Mouse (Mus musculus) kidney, embryonic 16.5 days (tissue): ENCODE measurements around the gene Lclat1. TPM values are rescaled to one million over a fixed set of nuclear protein-coding genes. Genes with fewer than 3 reads are reported as not detected.

Source experiments
- ATAC-seq: fragments of 200-750 bp; cut with Nextera tagmentation; 2 replicates; pipeline ENCODE4 v1.8.0; 2017; ENCODE audit warnings: moderate TSS enrichment; ENCODE audit not compliant: low FRiP score, low TSS enrichment
- H3K27ac ChIP-seq: fragments of 300-500 bp; sonication (generic); 2 replicates; pipeline ENCODE4 v1.5.1; 2014; ENCODE audit warnings: low read length
- H3K27me3 ChIP-seq: fragments of 300-500 bp; sonication (generic); 2 replicates; pipeline ENCODE4 v1.6.1; 2014; ENCODE audit warnings: low read length, control low read depth, mixed read lengths; ENCODE audit not compliant: insufficient read depth
- H3K36me3 ChIP-seq: fragments of 300-500 bp; sonication (generic); 2 replicates; pipeline ENCODE4 v1.6.1; 2014; ENCODE audit warnings: low read length, control low read depth, mixed read lengths; ENCODE audit not compliant: insufficient read depth
- H3K4me1 ChIP-seq: fragments of 300-500 bp; sonication (generic); 2 replicates; pipeline ENCODE4 v1.6.1; 2014; ENCODE audit warnings: low read length, control low read depth, mixed read lengths; ENCODE audit not compliant: insufficient read depth
- H3K4me2 ChIP-seq: fragments of 300-500 bp; sonication (generic); replicated peaks from 2 replicates; pipeline ENCODE4 v1.6.1; 2014; ENCODE audit warnings: low read depth, low read length
- H3K4me3 ChIP-seq: fragments of 300-500 bp; sonication (generic); 2 replicates; pipeline ENCODE4 v1.5.1; 2014; ENCODE audit warnings: mild to moderate bottlenecking, low read length
- H3K9ac ChIP-seq: fragments of 300-500 bp; sonication (generic); replicated peaks from 2 replicates; pipeline ENCODE4 v1.6.1; 2014; ENCODE audit warnings: low read length
- H3K9me3 ChIP-seq: fragments of 300-500 bp; sonication (generic); 2 replicates; pipeline ENCODE4 v1.6.1; 2016; ENCODE audit warnings: low read length, control low read depth
- WGBS: fragments of 180-500 bp; shearing (Covaris S2); extraction: QIAGEN DNeasy Blood & Tissue Kit; methylation state at CpG from one replicate; pipeline ENCODE4 v1.1.7; 2014; 5-methylcytosine and 5-hydroxymethylcytosine counted together
- polyA plus RNA-seq: library from polyadenylated mRNA; unstranded; fragments of >200 nt; fragmentation: Nextera tagmentation; extraction: Ambion mirVana; gene quantifications from 2 replicates; pipeline ENCODE4 v1.2.1, GENCODE M21; 2015

Gene Lclat1
- 16.9 and 20.0 TPM in 2 replicates for polyA plus RNA-seq

- Histone ChIP-seq H3K9me3 (no peaks in the 10 kb centered on the region), H3K4me2 (peak within 1 kb of the TSS; percentile 90), H3K27ac (peak within 1 kb of the TSS; percentile 89), H3K4me3 (peak within 1 kb of the TSS; percentile 92), H3K9ac (peak within 1 kb of the TSS; percentile 92), H3K4me1 (peaks cover 23% of the 10 kb centered on the region), H3K36me3 (no peaks in the 10 kb centered on the region), H3K27me3 (no peaks in the 10 kb centered on the region)
- WGBS = 4% methylated on average over 51 of the region's 51 CpGs
- peak; percentile 100 for ATAC-seq
These were observed at the start of gene Lclat1 for GRCm38 (mm10) chr17:73107158-73108157. TSS of gene Lclat1 (plus strand) at chr17:73107985.

GRCm38 (mm10) chr17:73058319-73058718 is 49.5 kb upstream of the Lclat1 start:
- no peak overlapping the region for H3K9ac ChIP-seq
- H3K9me3 ChIP-seq = no peaks in the 10 kb centered on the region
- H3K27me3 ChIP-seq = no peaks in the 10 kb centered on the region
- no peak overlapping the region for H3K27ac ChIP-seq
- peaks cover 23% of the 10 kb centered on the region for H3K4me1 ChIP-seq
- no peak overlapping the region for H3K4me3 ChIP-seq
- WGBS = 68% methylated on average over 5 of the region's 5 CpGs
- no peak for ATAC-seq
- H3K4me2 ChIP-seq = no peak overlapping the region
- no peaks in the 10 kb centered on the region for H3K36me3 ChIP-seq

DNA sequence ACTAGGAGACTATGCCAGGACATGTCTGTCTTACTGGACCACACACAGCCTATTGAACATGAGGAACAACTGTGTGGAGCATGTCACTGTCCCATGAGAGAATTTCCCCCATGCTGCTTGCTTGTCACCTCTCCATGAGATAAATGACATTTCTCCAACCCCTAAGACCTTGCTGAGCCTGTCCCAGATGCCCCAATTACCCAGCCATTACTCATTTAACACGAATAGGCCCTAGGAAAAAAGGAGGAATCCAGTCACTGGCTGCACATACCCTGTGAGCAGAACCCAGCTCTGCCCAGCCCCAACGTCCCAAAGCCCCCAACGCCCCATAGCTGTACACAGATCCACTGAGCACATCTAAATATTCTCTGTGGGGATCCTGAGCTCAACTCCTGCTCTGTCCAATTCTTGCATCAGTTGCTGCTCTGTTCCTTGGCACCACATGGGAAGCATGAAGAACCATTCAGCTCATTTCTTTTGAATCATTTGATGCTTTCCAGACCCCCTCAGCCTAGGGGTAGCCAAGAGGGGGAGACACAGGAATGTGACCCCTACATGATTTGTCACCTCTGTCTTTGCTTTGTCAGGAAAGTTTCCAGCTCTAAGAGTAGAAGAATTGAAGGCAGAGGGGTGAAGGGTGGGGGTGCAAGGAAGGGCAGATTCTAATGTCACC is 47.4 kb upstream of the Lclat1 start:
- 27% methylated on average over 3 of the region's 3 CpGs for whole genome bisulfite sequencing

GRCm38 (mm10) chr17:73060897-73061252 is 46.9 kb upstream of the Lclat1 start:
- Histone ChIP-seq H3K4me2 (no peak overlapping the region), H3K9me3 (no peaks in the 10 kb centered on the region), H3K27me3 (no peaks in the 10 kb centered on the region), H3K4me3 (no peak overlapping the region), H3K4me1 (peaks cover 12% of the 10 kb centered on the region), H3K9ac (no peak overlapping the region), H3K36me3 (no peaks in the 10 kb centered on the region), H3K27ac (peak overlapping the region; percentile 86)
- ATAC-seq = no peak; the same call in 1 of the 2 replicates
- 48% methylated on average over 8 of the region's 8 CpGs for WGBS

More for the DNA sequence above, 47.4 kb upstream of the Lclat1 start:
- ATAC-seq = peak; percentile 86
- no peak overlapping the region for H3K4me3 ChIP-seq
- no peaks in the 10 kb centered on the region for H3K9me3 ChIP-seq
- H3K36me3 ChIP-seq = no peaks in the 10 kb centered on the region
- H3K4me2 ChIP-seq = no peak overlapping the region
- no peak overlapping the region for H3K9ac ChIP-seq
- H3K27ac ChIP-seq = peak overlapping the region; percentile 86
- no peaks in the 10 kb centered on the region for H3K27me3 ChIP-seq
- peaks cover 12% of the 10 kb centered on the region for H3K4me1 ChIP-seq

DNA sequence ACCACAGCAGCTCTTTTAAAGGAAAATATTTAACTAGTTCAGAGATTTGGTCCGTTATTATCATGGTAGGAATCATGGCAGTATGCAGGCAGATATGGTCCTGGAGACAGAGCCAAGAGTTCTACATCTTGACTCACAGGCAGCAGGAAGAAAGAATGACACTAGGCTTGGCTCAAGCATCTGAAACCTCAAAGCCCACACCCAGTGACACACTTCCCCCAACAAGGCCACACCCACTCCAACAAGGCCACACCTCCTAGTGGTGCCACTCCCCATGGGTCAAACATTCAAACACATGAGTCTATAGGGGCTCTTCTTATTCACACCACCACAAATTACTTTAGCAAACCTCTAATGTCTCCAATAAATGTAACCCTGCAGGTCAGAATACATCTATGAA is 45.1 kb upstream of the Lclat1 start:
- no peaks in the 10 kb centered on the region for H3K9me3 ChIP-seq
- no peak overlapping the region for H3K27ac ChIP-seq
- peaks cover 29% of the 10 kb centered on the region for H3K4me1 ChIP-seq
- no peaks in the 10 kb centered on the region for H3K27me3 ChIP-seq
- H3K36me3 ChIP-seq = no peaks in the 10 kb centered on the region
- H3K9ac ChIP-seq = no peak overlapping the region
- no peak overlapping the region for H3K4me3 ChIP-seq
- ATAC-seq = no peak
- H3K4me2 ChIP-seq = no peak overlapping the region
- WGBS = 85% methylated on average over 1 of the region's 1 CpGs

DNA sequence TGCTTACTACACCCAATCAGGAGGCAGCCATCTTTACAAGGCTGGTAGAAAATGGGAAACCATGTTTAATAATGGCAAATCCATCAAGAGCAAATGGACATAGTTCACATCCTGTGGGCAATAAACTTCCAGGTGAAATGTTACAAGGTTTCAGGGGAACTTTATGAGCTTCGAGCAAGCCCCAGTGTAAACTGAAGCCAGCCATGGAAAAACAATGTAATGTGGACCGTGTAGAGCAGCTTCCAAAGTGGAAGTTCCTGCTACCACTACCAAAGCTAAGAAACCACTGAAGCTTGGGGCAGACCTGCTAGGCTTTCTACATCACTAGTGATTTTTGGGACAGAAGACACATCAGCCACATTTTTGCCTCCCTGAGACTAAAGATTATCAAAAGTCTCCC is 44.5 kb upstream of the Lclat1 start:
- Histone ChIP-seq H3K4me1 (peaks cover 34% of the 10 kb centered on the region), H3K36me3 (no peaks in the 10 kb centered on the region), H3K4me2 (no peak overlapping the region), H3K4me3 (no peak overlapping the region), H3K27me3 (no peaks in the 10 kb centered on the region), H3K9ac (no peak overlapping the region), H3K9me3 (no peaks in the 10 kb centered on the region), H3K27ac (no peak overlapping the region)
- no peak for ATAC-seq
- WGBS = 33% methylated on average over 2 of the region's 2 CpGs

DNA sequence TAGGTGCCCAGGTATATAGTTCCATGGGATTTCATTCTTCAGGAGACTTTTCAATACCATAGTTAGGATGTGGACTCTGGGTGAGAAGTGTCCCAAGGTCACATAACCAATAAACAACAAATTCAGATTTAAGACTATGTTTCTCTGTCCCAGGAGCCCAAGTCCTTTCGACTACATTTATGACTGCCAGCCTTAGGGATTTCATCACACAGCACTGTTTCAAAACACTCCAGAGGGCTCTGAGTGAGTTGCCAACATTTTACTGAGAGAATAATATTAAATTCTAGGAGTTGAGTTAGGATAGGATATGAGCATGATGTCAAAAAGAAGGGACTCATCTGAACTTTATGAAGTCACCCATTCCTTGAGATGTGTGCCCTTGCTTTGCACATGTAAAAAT is 44.0 kb upstream of the Lclat1 start:
- no peaks in the 10 kb centered on the region for H3K9me3 ChIP-seq
- H3K36me3 ChIP-seq = no peaks in the 10 kb centered on the region
- H3K4me1 ChIP-seq = peaks cover 38% of the 10 kb centered on the region
- 70% methylated on average over 1 of the region's 1 CpGs for WGBS
- H3K27ac ChIP-seq = no peak overlapping the region
- no peak for ATAC-seq
- no peaks in the 10 kb centered on the region for H3K27me3 ChIP-seq
- H3K9ac ChIP-seq = no peak overlapping the region
- no peak overlapping the region for H3K4me3 ChIP-seq
- no peak overlapping the region for H3K4me2 ChIP-seq

GRCm38 (mm10) chr17:73066387-73067169 is 41.2 kb upstream of the Lclat1 start:
- Histone ChIP-seq H3K9me3 (no peaks in the 10 kb centered on the region), H3K4me3 (no peak overlapping the region), H3K4me1 (peaks cover 43% of the 10 kb centered on the region), H3K4me2 (no peak overlapping the region), H3K9ac (no peak overlapping the region), H3K27me3 (no peaks in the 10 kb centered on the region), H3K36me3 (no peaks in the 10 kb centered on the region), H3K27ac (peak overlapping the region; percentile 75; the same call in 1 of the 2 replicates)
- WGBS = 69% methylated on average over 9 of the region's 9 CpGs
- no peak for ATAC-seq

GRCm38 (mm10) chr17:73067423-73067822 is 40.4 kb upstream of the Lclat1 start:
- Histone ChIP-seq H3K9ac (no peak overlapping the region), H3K27ac (peak overlapping the region; percentile 75), H3K4me1 (peaks cover 43% of the 10 kb centered on the region), H3K9me3 (no peaks in the 10 kb centered on the region), H3K4me3 (no peak overlapping the region), H3K27me3 (no peaks in the 10 kb centered on the region), H3K36me3 (no peaks in the 10 kb centered on the region), H3K4me2 (no peak overlapping the region)
- WGBS = 53% methylated on average over 11 of the region's 11 CpGs
- 0 out of 2 replicates have a peak, but pooled peaks have one; percentile 26 for ATAC-seq
